Mouse (Mus musculus) liver, adult 2 months (tissue): Measurements from ENCODE around the gene Slc15a5. TPM values are rescaled to one million over a fixed set of nuclear protein-coding genes. Genes with fewer than 3 reads are reported as not detected.

Experiments
- DNase-seq: peaks from one replicate; pipeline ENCODE4 v3.0.0-alpha.2; 2011; ENCODE audit warnings: low read depth, low spot score; ENCODE audit errors: extremely low read depth
- H3K27ac ChIP-seq: fragments of 200-500 bp; replicated peaks from 2 replicates; pipeline ENCODE4 v1.5.1; 2012; ENCODE audit warnings: low read depth, mild to moderate bottlenecking, control low read depth, inconsistent platforms, low read length; ENCODE audit not compliant: insufficient read depth
- H3K27me3 ChIP-seq: fragments of 200-500 bp; 2 replicates; pipeline ENCODE4 v1.6.1; 2012; ENCODE audit warnings: mild to moderate bottlenecking, moderate library complexity, low read length, inconsistent platforms; ENCODE audit not compliant: control insufficient read depth, insufficient read depth
- H3K36me3 ChIP-seq: fragments of 200-500 bp; 2 replicates; pipeline ENCODE4 v1.6.1; 2012; ENCODE audit warnings: low read length, inconsistent platforms; ENCODE audit not compliant: control insufficient read depth, insufficient read depth
- H3K4me1 ChIP-seq: fragments of 200-500 bp; 2 replicates; pipeline ENCODE4 v1.6.1; 2011; ENCODE audit warnings: low read length; ENCODE audit not compliant: control insufficient read depth, insufficient read depth
- H3K4me3 ChIP-seq: fragments of 200-500 bp; 2 replicates; pipeline ENCODE4 v1.5.1; 2011; ENCODE audit warnings: low read depth, mild to moderate bottlenecking, control low read depth, low read length, moderate library complexity; ENCODE audit not compliant: insufficient read depth
- H3K79me2 ChIP-seq: fragments of 200-500 bp; 2 replicates; pipeline ENCODE4 v1.6.1; 2012; ENCODE audit warnings: inconsistent platforms, mild to moderate bottlenecking, low read length, moderate library complexity; ENCODE audit not compliant: control insufficient read depth, insufficient read depth
- H3K9ac ChIP-seq: fragments of 200-500 bp; 2 replicates; pipeline ENCODE4 v1.6.1; 2012; ENCODE audit warnings: low read depth, mild to moderate bottlenecking, control low read depth, inconsistent platforms, low read length
- CTCF ChIP-seq: fragments of 200-500 bp; IDR thresholded peaks from 2 replicates; pipeline ENCODE4 v1.5.1; 2011; ENCODE audit warnings: low read depth, low read length, control low read depth
- POLR2A ChIP-seq: fragments of 200-500 bp; IDR thresholded peaks from 2 replicates; pipeline ENCODE4 v1.6.1; 2011; ENCODE audit warnings: low read length, control low read depth; ENCODE audit not compliant: insufficient read depth; ENCODE audit errors: extremely low read depth
- WGBS: fragments of 180-500 bp; shearing (Covaris S2); methylation state at CpG from one replicate; pipeline ENCODE4 v1.1.7; 2018; 5-methylcytosine and 5-hydroxymethylcytosine counted together
- polyA plus RNA-seq: library from polyadenylated mRNA; depleted of rRNA; stranded (reverse); fragments of >200 nt; gene quantifications from 2 replicates; pipeline ENCODE4 v1.2.3, GENCODE M21; 2012
- total RNA-seq: library from RNA; depleted of rRNA; stranded (reverse); fragments of >200 nt; gene quantifications from 2 replicates; pipeline ENCODE4 v1.2.3, GENCODE M21; 2014

Slc15a5 gene
- total and polyA plus RNA-seq, 2 experiments, result 1.0 to 1.1 TPM

GRCm38 (mm10) chr6:138054956-138055355 is 24.8 kb downstream of the Slc15a5 start:
- H3K4me1 ChIP-seq, result no peaks in the 10 kb centered on the region
- no peaks in the 10 kb centered on the region for H3K36me3 ChIP-seq
- no peak for DNase-seq
- no peaks in the 10 kb centered on the region for H3K27me3 ChIP-seq
- H3K9ac ChIP-seq, result no peak overlapping the region
- TF ChIP-seq POLR2A (no peak), CTCF (no peak)
- H3K4me3 ChIP-seq, result no peak overlapping the region
- WGBS, result 85% methylated on average over 12 of the region's 12 CpGs
- H3K79me2 ChIP-seq, result no peaks in the 10 kb centered on the region
- no peak overlapping the region for H3K27ac ChIP-seq

GRCm38 (mm10) chr6:138054166-138054565 is 25.6 kb downstream of the Slc15a5 start:
- Histone ChIP-seq H3K9ac (no peak overlapping the region), H3K36me3 (no peaks in the 10 kb centered on the region), H3K79me2 (no peaks in the 10 kb centered on the region), H3K27me3 (no peaks in the 10 kb centered on the region), H3K4me3 (no peak overlapping the region), H3K4me1 (no peaks in the 10 kb centered on the region), H3K27ac (no peak overlapping the region)
- WGBS, result 46% methylated on average over 1 of the region's 1 CpGs
- DNase-seq, result peak; percentile 62
- TF ChIP-seq POLR2A, result no peak
- peak; percentile 58 for TF ChIP-seq CTCF

GRCm38 (mm10) chr6:138053686-138054085 is 26.0 kb downstream of the Slc15a5 start:
- TF ChIP-seq CTCF (no peak), POLR2A (no peak)
- no peaks in the 10 kb centered on the region for H3K36me3 ChIP-seq
- 81% methylated on average over 9 of the region's 9 CpGs for WGBS

DNA sequence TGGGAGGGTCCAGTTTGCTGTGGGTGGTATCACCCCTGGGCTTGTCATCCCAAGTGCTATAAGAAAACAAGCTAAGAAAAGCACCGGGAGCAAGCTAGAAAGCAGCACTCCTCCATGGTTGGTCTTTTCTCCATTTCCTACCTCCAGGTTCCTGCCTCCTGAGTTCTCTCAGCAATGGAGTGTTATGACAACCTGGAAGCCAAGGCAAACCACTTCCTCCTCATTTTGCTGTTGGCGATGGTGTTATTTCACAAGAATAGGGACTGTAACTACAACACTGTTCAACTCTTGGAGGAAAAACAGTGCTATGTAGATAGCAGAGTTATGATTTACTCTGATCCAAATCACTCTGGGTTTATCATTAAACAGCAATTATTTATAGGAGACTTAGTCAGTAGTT is 34.4 kb downstream of the Slc15a5 start:
- Histone ChIP-seq H3K27ac (no peak overlapping the region), H3K27me3 (no peaks in the 10 kb centered on the region), H3K36me3 (no peaks in the 10 kb centered on the region), H3K9ac (no peak overlapping the region), H3K4me3 (no peak overlapping the region), H3K79me2 (no peaks in the 10 kb centered on the region), H3K4me1 (no peaks in the 10 kb centered on the region)
- TF ChIP-seq CTCF, result no peak
- no peak for TF ChIP-seq POLR2A
- 91% methylated on average over 2 of the region's 2 CpGs for WGBS
- no peak for DNase-seq

More at GRCm38 (mm10) chr6:138053686-138054085, 26.0 kb downstream of the Slc15a5 start:
- H3K79me2 ChIP-seq, result no peaks in the 10 kb centered on the region
- no peaks in the 10 kb centered on the region for H3K4me1 ChIP-seq
- DNase-seq, result no peak
- H3K9ac ChIP-seq, result no peak overlapping the region
- no peak overlapping the region for H3K4me3 ChIP-seq
- H3K27me3 ChIP-seq, result no peaks in the 10 kb centered on the region
- H3K27ac ChIP-seq, result no peak overlapping the region

DNA sequence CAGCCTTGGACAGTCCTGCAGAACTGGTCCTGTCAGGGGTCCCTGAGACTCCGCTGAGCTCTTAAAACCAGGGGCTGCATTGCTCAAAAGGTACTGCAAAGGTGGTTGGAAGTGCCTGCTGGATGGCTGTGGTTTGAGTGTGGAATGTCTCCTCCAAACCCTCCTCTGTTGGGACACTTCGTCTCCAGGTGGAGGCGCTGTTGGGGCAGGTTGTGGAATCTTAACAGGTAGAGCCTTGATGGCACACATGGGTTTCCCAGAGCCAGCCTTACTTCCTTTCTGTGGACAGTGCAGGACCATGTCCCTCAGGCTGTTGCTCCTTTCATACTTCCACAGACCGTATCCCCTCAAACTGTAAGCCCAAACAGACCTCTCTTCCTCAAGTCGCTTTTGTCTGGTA is 36.8 kb downstream of the Slc15a5 start:
- Histone ChIP-seq H3K27ac (no peak overlapping the region), H3K9ac (no peak overlapping the region), H3K79me2 (no peaks in the 10 kb centered on the region), H3K36me3 (no peaks in the 10 kb centered on the region), H3K27me3 (no peaks in the 10 kb centered on the region), H3K4me3 (no peak overlapping the region), H3K4me1 (no peaks in the 10 kb centered on the region)
- 93% methylated on average over 5 of the region's 5 CpGs for WGBS
- no peak for DNase-seq
- TF ChIP-seq CTCF, result no peak
- TF ChIP-seq POLR2A, result no peak

DNA sequence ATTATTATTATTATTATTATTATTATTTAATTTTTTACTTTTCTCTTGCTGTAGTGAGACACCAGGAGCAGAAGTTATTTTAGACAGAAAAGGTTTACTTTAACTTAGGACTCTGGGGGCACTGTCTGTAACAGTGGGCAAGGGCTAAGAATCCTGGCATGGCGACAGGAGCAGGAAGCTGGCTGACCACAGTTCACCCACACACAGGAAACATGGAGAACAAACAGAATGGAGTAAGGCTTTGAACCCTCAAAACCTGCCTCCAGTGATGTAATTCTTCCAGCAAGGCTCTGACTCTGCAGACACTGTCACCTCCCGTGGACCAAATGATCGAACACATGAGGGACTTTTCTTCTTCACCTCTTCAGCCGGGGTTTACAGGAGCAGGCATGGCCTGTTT is 37.9 kb downstream of the Slc15a5 start:
- no peak for DNase-seq
- Histone ChIP-seq H3K79me2 (no peaks in the 10 kb centered on the region), H3K27ac (no peak overlapping the region), H3K36me3 (no peaks in the 10 kb centered on the region), H3K9ac (no peak overlapping the region), H3K4me1 (no peaks in the 10 kb centered on the region), H3K27me3 (no peaks in the 10 kb centered on the region), H3K4me3 (no peak overlapping the region)
- 79% methylated on average over 4 of the region's 4 CpGs for WGBS
- TF ChIP-seq CTCF, result no peak
- TF ChIP-seq POLR2A, result no peak
